Mouse (Mus musculus) kidney, postnatal 10 days (tissue): Measurements from ENCODE around the gene Crebrf.
A peak's percentile ranks its signal among the peaks of the same experiment; 100 is the strongest.

Experiments used
- DNase-seq: peaks from one replicate; pipeline ENCODE4 v3.0.0; 2021; ENCODE audit warnings: mixed read lengths

Crebrf gene

GRCm38 (mm10) chr17:26779471-26779870, 64.0 kb downstream of the Crebrf start:
- no peak for DNase-seq

- DNase-seq = peak; percentile 89
Measured at GRCm38 (mm10) chr17:26780750-26781571, 65.5 kb downstream of the Crebrf start, which contains the start of gene Bnip1. Bnip1 (plus strand) TSS chr17:26781066.

- DNase-seq = peak; percentile 16
Measured at GRCm38 (mm10) chr17:26781610-26782043, 66.2 kb downstream of the Crebrf start.

GRCm38 (mm10) chr17:26784525-26784924, 69.1 kb downstream of the Crebrf start:
- no peak for DNase-seq

GRCm38 (mm10) chr17:26786586-26786985, 71.1 kb downstream of the Crebrf start:
- no peak for DNase-seq

GRCm38 (mm10) chr17:26788986-26789385, 73.5 kb downstream of the Crebrf start:
- DNase-seq = no peak

GRCm38 (mm10) chr17:26789460-26790268, 74.2 kb downstream of the Crebrf start:
- no peak for DNase-seq

GRCm38 (mm10) chr17:26790269-26791214, 75.1 kb downstream of the Crebrf start:
- DNase-seq = no peak

- no peak for DNase-seq
Measured at GRCm38 (mm10) chr17:26791580-26791979, 76.1 kb downstream of the Crebrf start.

- DNase-seq = no peak
Measured at GRCm38 (mm10) chr17:26792096-26792495, 76.6 kb downstream of the Crebrf start.

- DNase-seq = no peak
Measured at GRCm38 (mm10) chr17:26793068-26793765, 77.8 kb downstream of the Crebrf start.

GRCm38 (mm10) chr17:26794744-26795143, 79.3 kb downstream of the Crebrf start:
- peak; percentile 79 for DNase-seq

- no peak for DNase-seq
Measured at GRCm38 (mm10) chr17:26795386-26795785, 79.9 kb downstream of the Crebrf start.

GRCm38 (mm10) chr17:26797379-26798128, 82.1 kb downstream of the Crebrf start:
- no peak for DNase-seq

GRCm38 (mm10) chr17:26802886-26803285, 87.4 kb downstream of the Crebrf start:
- no peak for DNase-seq

- DNase-seq = no peak
Measured at GRCm38 (mm10) chr17:26812607-26813006, 97.2 kb downstream of the Crebrf start.

- no peak for DNase-seq
Measured at GRCm38 (mm10) chr17:26813497-26813896, 98.0 kb downstream of the Crebrf start.

- no peak for DNase-seq
Measured at GRCm38 (mm10) chr17:26816810-26817209, 101.4 kb downstream of the Crebrf start.

- DNase-seq = no peak
Measured at GRCm38 (mm10) chr17:26817776-26818175, 102.3 kb downstream of the Crebrf start.

- DNase-seq = no peak
Measured at GRCm38 (mm10) chr17:26826131-26826530, 110.7 kb downstream of the Crebrf start.
